Mouse (Mus musculus) midbrain, postnatal 0 days (tissue): ENCODE results near the gene Cbln4. TPM values are rescaled to one million over a fixed set of nuclear protein-coding genes. Genes with fewer than 3 reads are reported as not detected.
A peak's percentile ranks its signal among the peaks of the same experiment; 100 is the strongest.

Experiments used
- ATAC-seq: fragments of 200-750 bp; cut with Nextera tagmentation; 2 replicates; pipeline ENCODE4 v1.8.0; 2017; ENCODE audit warnings: moderate number of reproducible peaks, mild to moderate bottlenecking, moderate TSS enrichment, moderate library complexity; ENCODE audit not compliant: low FRiP score
- DNase-seq: peaks from one replicate; pipeline ENCODE4 v3.0.0-alpha.2; 2015; ENCODE audit warnings: low spot score
- H3K27ac ChIP-seq: fragments of 300-500 bp; sonication (generic); 2 replicates; pipeline ENCODE4 v1.5.1; 2014; ENCODE audit warnings: low read depth, mild to moderate bottlenecking, low read length, mixed read lengths
- H3K27me3 ChIP-seq: fragments of 300-500 bp; sonication (generic); 2 replicates; pipeline ENCODE4 v1.6.1; 2014; ENCODE audit warnings: low read length, control low read depth, mixed read lengths; ENCODE audit not compliant: insufficient read depth
- H3K36me3 ChIP-seq: fragments of 300-500 bp; sonication (generic); 2 replicates; pipeline ENCODE4 v1.6.1; 2014; ENCODE audit warnings: low read length, control low read depth, mixed read lengths; ENCODE audit not compliant: insufficient read depth
- H3K4me1 ChIP-seq: fragments of 300-500 bp; sonication (generic); 2 replicates; pipeline ENCODE4 v1.6.1; 2014; ENCODE audit warnings: mild to moderate bottlenecking, control low read depth, antibody characterized with exemption, low read length, mixed read lengths; ENCODE audit not compliant: insufficient read depth
- H3K4me2 ChIP-seq: fragments of 300-500 bp; sonication (generic); 2 replicates; pipeline ENCODE4 v1.6.1; 2014; ENCODE audit warnings: low read depth, mild to moderate bottlenecking, low read length, mixed read lengths; ENCODE audit not compliant: poor library complexity, severe bottlenecking
- H3K4me3 ChIP-seq: fragments of 300-500 bp; sonication (generic); 2 replicates; pipeline ENCODE4 v1.5.1; 2014; ENCODE audit warnings: low read depth, mild to moderate bottlenecking, low read length, moderate library complexity
- H3K9ac ChIP-seq: fragments of 300-500 bp; sonication (generic); replicated peaks from 2 replicates; pipeline ENCODE4 v1.6.1; 2014; ENCODE audit warnings: mild to moderate bottlenecking, low read length, moderate library complexity, mixed read lengths; ENCODE audit not compliant: poor library complexity, severe bottlenecking
- H3K9me3 ChIP-seq: fragments of 300-500 bp; sonication (generic); 2 replicates; pipeline ENCODE4 v1.6.1; 2016; ENCODE audit warnings: low read length, control low read depth
- CTCF ChIP-seq: IDR thresholded peaks from 2 replicates; pipeline ENCODE4 v1.5.1; 2016; ENCODE audit warnings: antibody characterized with exemption, mild to moderate bottlenecking
- WGBS: fragments of 180-500 bp; shearing (Covaris S2); extraction: QIAGEN DNeasy Blood & Tissue Kit; methylation state at CpG from one replicate; pipeline ENCODE4 v1.1.7; 2014; 5-methylcytosine and 5-hydroxymethylcytosine counted together
- polyA plus RNA-seq: library from polyadenylated mRNA; unstranded; fragments of >200 nt; fragmentation: Nextera tagmentation; extraction: Ambion mirVana; gene quantifications from 2 replicates; pipeline ENCODE4 v1.2.1, GENCODE M21; 2015
- total RNA-seq: library from RNA; depleted of rRNA; stranded (reverse); fragments of >200 nt; gene quantifications from 2 replicates; pipeline ENCODE4 v1.2.3, GENCODE M21; 2014

Gene Cbln4
- total and polyA plus RNA-seq, 2 experiments from 2014 or later: 35.7 to 48.3 TPM

DNA sequence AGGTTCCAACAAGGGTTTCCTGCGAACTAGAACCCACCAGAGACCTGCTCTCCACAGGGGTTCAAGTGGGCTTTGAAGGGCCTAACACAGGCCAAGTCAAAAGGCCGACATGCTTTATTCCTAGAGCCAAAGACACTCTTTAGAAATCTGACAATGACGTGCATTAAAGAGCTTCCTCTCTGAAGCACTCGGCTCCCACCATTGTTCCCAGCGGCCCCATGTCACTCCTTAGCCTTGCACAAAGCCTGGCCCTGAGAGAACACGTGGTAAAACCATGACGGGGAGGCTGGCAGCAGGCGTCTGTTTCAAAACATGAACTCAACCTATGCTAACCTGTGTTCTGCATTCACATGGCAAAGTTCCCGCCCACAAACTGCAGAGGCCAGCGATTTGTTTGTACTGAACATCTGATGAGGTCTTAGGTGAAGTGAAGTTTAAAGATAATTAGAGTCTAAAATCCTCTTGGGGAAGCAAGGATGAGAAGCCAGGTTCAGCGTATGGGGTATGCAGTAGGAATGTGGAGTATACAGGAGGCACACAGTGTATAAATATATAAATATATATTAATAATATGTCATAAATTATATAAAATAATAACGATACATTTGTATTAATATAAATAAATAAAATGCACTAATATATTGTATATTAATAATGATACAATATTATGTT lies 17.7 kb downstream of the Cbln4 start:
- Histone ChIP-seq H3K36me3 (no peaks in the 10 kb centered on the region), H3K9ac (no peak overlapping the region), H3K4me1 (no peaks in the 10 kb centered on the region), H3K4me2 (no peak overlapping the region), H3K4me3 (no peak overlapping the region), H3K27ac (no peak overlapping the region), H3K9me3 (no peaks in the 10 kb centered on the region), H3K27me3 (no peaks in the 10 kb centered on the region)
- no peak for DNase-seq
- 35% methylated on average over 12 of the region's 12 CpGs for WGBS
- no peak for ATAC-seq
- TF ChIP-seq CTCF: no peak

GRCm38 (mm10) chr2:172006726-172007125 lies 36.5 kb downstream of the Cbln4 start:
- H3K36me3 ChIP-seq: no peaks in the 10 kb centered on the region
- H3K4me3 ChIP-seq: no peak overlapping the region
- H3K9ac ChIP-seq: no peak overlapping the region
- 95% methylated on average over 9 of the region's 10 CpGs for WGBS
- H3K4me2 ChIP-seq: no peak overlapping the region
- no peak for TF ChIP-seq CTCF
- H3K27ac ChIP-seq: no peak overlapping the region
- ATAC-seq (no peak), DNase-seq (no peak)
- H3K9me3 ChIP-seq: no peaks in the 10 kb centered on the region
- no peaks in the 10 kb centered on the region for H3K27me3 ChIP-seq
- H3K4me1 ChIP-seq: no peaks in the 10 kb centered on the region

GRCm38 (mm10) chr2:172005970-172006369 lies 37.3 kb downstream of the Cbln4 start:
- Histone ChIP-seq H3K9ac (no peak overlapping the region), H3K4me1 (no peaks in the 10 kb centered on the region), H3K27me3 (no peaks in the 10 kb centered on the region), H3K9me3 (no peaks in the 10 kb centered on the region), H3K4me2 (no peak overlapping the region), H3K27ac (no peak overlapping the region), H3K4me3 (no peak overlapping the region), H3K36me3 (no peaks in the 10 kb centered on the region)
- TF ChIP-seq CTCF: no peak
- ATAC-seq: peak; percentile 52; the same call in 1 of the 2 replicates
- 21% methylated on average over 7 of the region's 7 CpGs for WGBS
- peak; percentile 85 for DNase-seq

DNA sequence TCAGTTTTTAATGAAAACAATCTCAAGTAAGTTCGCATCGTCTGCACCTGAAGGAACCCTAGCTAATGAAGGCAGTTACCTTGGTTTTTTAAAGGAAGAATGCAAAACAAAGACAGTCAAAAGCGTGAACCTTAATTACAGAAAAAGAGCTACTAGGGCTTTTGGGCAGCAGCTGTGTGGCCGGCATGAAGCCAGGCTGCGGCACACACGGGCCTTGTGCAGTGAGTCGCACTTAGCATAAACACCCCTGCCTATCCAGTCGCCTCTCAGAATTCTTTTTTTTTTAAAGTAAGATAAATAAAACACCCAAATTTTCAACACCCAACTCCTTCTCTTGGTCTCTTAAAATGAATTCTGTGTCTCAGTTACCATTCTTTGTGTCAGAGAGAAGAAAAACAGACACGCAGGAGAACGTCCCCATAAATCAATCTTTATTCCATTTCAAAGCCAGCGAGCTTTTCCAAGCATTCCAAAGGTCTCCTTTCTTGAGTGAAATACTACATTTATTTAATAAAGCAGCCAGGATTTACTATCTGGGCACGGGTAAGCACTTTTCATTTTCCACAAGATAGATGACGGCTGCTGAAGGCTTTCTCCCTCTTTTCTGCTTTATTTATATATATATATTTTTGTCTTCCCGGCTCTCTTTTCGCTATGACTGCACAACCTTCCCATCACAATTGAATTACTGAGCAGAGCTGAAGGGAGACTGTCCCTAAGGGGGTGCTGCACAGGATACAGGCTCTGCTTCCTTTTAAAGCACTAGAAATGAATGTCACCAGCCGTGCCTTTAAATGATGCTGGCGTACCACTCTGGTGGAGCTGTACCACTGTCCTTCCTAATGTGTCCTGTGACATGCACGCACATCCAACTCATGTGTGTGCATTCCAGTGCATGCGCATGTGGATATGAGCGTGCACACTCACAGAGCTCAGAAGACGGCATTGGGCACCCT lies 39.0 kb downstream of the Cbln4 start:
- 68% methylated on average over 21 of the region's 21 CpGs for WGBS
- no peak for TF ChIP-seq CTCF

DNA sequence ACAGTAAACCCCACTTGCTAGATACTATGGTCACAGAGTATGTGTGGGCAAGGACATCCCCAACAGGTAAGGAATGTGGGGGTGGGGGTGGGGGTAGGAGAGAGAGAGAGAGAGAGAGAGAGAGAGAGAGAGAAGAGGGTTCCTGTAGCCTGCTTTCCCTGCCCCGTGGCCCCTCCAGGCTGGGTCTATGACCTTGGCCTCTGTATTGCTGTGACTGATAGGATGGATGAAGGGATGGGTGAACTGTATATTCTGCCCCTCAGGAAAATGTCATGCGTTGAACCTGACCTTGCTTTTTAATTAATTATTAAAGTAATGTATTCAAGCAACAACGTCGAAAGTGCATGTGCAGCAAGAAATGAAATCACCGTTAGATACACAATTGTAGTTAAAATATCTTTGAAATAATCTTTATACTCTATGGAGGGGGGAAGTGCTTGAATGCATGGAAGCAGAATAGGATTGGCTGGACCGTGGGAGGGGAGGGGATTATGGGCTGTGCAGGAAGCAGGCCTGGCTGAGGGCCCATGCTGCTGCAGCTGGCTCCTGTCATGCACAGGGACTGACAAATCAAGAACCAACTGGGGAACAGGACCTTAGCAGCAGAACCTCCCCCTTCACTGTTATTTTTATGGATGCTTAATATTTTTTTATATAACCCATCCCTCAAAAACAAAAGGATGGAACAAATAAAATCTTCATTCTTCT lies 46.1 kb downstream of the Cbln4 start:
- no peak overlapping the region for H3K27ac ChIP-seq
- 56% methylated on average over 6 of the region's 6 CpGs for WGBS
- H3K36me3 ChIP-seq: no peaks in the 10 kb centered on the region
- H3K27me3 ChIP-seq: no peaks in the 10 kb centered on the region
- H3K4me2 ChIP-seq: no peak overlapping the region
- DNase-seq (peak; percentile 66), ATAC-seq (no peak)
- H3K9ac ChIP-seq: no peak overlapping the region
- no peak overlapping the region for H3K4me3 ChIP-seq
- TF ChIP-seq CTCF: no peak
- H3K4me1 ChIP-seq: no peaks in the 10 kb centered on the region
- H3K9me3 ChIP-seq: no peaks in the 10 kb centered on the region

More for the DNA sequence above, 39.0 kb downstream of the Cbln4 start:
- ATAC-seq (no peak), DNase-seq (peak; percentile 59)
- no peak overlapping the region for H3K4me2 ChIP-seq
- no peaks in the 10 kb centered on the region for H3K4me1 ChIP-seq
- H3K36me3 ChIP-seq: no peaks in the 10 kb centered on the region
- H3K27ac ChIP-seq: no peak overlapping the region
- no peaks in the 10 kb centered on the region for H3K9me3 ChIP-seq
- no peak overlapping the region for H3K4me3 ChIP-seq
- no peak overlapping the region for H3K9ac ChIP-seq
- no peaks in the 10 kb centered on the region for H3K27me3 ChIP-seq
